Mouse (Mus musculus) hindbrain, postnatal 0 days (tissue): ENCODE measurements at regions not wholly inside any gene's neighbourhood (a gene's known extent, or its start where the extent isn't known, plus 50 kb on each side); places are given as distances from the start of the nearest gene placed in this dataset.
A peak's percentile ranks its signal among the peaks of the same experiment; 100 is the strongest.

Experiments
- ATAC-seq: fragments of 200-750 bp; cut with Nextera tagmentation; 2 replicates; pipeline ENCODE4 v1.8.0; 2017; ENCODE audit warnings: mild to moderate bottlenecking, moderate TSS enrichment, moderate library complexity
- DNase-seq: peaks from one replicate; pipeline ENCODE4 v3.0.0-alpha.2; 2015; ENCODE audit warnings: low spot score
- H3K27ac ChIP-seq: fragments of 300-500 bp; sonication (generic); 2 replicates; pipeline ENCODE4 v1.5.1; 2014; ENCODE audit warnings: mild to moderate bottlenecking
- H3K27me3 ChIP-seq: fragments of 300-500 bp; sonication (generic); 2 replicates; pipeline ENCODE4 v1.6.1; 2014; ENCODE audit warnings: low read length, mixed read lengths; ENCODE audit not compliant: insufficient read depth
- H3K36me3 ChIP-seq: fragments of 300-500 bp; sonication (generic); 2 replicates; pipeline ENCODE4 v1.6.1; 2014; ENCODE audit warnings: low read length, mixed read lengths; ENCODE audit not compliant: insufficient read depth
- H3K4me1 ChIP-seq: fragments of 300-500 bp; sonication (generic); 2 replicates; pipeline ENCODE4 v1.6.1; 2014; ENCODE audit warnings: antibody characterized with exemption, low read length, mixed read lengths; ENCODE audit not compliant: insufficient read depth
- H3K4me2 ChIP-seq: fragments of 300-500 bp; sonication (generic); 2 replicates; pipeline ENCODE4 v1.6.1; 2014; ENCODE audit warnings: low read depth, mild to moderate bottlenecking, low read length, moderate library complexity, mixed read lengths
- H3K4me3 ChIP-seq: fragments of 300-500 bp; sonication (generic); 2 replicates; pipeline ENCODE4 v1.5.1; 2014; ENCODE audit warnings: low read length
- H3K9ac ChIP-seq: fragments of 300-500 bp; sonication (generic); replicated peaks from 2 replicates; pipeline ENCODE4 v1.6.1; 2014; ENCODE audit warnings: mild to moderate bottlenecking, low read length, moderate library complexity, mixed read lengths
- H3K9me3 ChIP-seq: fragments of 300-500 bp; sonication (generic); 2 replicates; pipeline ENCODE4 v1.6.1; 2016; ENCODE audit warnings: low read length, mixed read lengths
- CTCF ChIP-seq: IDR thresholded peaks from 2 replicates; pipeline ENCODE4 v1.5.1; 2016; ENCODE audit warnings: antibody characterized with exemption, control low read depth, low read depth
- WGBS: fragments of 180-500 bp; shearing (Covaris S2); extraction: QIAGEN DNeasy Blood & Tissue Kit; methylation state at CpG from one replicate; pipeline ENCODE4 v1.1.7; 2014; 5-methylcytosine and 5-hydroxymethylcytosine counted together

DNA sequence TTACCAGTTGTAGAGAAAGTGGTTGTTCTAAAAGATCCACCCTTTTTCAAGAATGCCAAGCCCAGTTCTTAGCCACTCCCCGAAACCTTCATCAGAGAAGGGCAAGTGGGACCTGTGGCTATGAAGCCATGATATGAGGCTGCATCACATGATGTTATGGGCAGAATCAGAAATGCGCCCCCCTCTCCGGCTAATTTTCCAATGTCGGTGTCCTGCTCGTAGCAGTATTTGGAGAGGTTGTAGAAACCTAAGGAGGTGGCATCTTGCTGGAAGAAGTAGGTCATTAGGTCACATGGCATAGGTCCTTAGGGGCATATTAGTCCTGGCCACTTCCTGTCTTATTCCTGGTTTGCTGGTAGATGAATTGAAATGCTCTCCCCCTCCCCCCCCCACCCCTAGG lies 460.1 kb downstream of the Ccdc171 start:
- H3K4me1 ChIP-seq: no peaks in the 10 kb centered on the region
- no peak overlapping the region for H3K9ac ChIP-seq
- no peak overlapping the region for H3K4me3 ChIP-seq
- DNase-seq: no peak
- no peak for ATAC-seq
- H3K27ac ChIP-seq: no peak overlapping the region
- H3K4me2 ChIP-seq: no peak overlapping the region
- no peak for TF ChIP-seq CTCF
- no peaks in the 10 kb centered on the region for H3K36me3 ChIP-seq
- 97% methylated on average over 5 of the region's 5 CpGs for WGBS
- H3K9me3 ChIP-seq: no peaks in the 10 kb centered on the region
- H3K27me3 ChIP-seq: no peaks in the 10 kb centered on the region

DNA sequence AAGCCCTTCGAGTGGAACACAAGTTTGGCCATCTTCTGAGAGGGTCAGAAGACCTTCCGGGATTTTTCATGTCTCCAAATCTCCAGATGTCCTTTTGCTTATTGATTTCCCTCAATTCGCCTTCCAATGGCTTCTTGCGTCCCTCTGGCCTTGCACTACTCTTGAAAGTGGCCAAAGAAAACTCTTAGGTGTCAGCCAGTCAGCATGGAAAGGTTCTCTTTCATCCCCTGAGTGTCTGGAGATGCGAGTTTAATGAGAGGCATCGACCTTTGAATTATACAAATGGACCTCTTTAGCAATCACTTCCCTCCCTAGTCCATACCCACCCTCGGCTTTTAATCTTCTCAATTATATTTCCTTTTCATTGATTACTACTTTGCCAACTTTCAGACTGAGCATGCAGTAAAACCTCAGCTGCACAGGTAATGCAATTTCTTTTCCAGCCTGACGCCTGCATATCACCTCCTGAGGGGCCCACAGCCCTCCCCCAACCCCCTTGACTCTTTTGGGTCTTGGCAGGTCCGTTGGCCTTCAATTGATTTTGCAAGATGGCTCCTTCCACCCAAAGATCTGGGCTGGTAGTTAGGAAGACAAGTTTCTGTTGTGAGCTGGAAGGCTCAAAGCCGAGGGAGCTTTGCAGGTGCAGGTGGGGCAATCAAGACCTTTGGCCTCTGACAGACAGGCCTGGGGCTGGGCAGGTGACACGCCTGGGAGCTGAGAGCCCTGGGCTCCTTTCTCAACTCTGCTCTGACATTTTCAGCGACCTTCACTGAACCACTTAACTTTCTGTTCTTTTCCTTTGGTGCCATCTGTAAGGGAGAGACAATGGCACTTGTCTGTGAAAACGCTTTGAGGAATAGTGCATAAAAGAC lies 461.8 kb downstream of the Ccdc171 start:
- H3K9me3 ChIP-seq: no peaks in the 10 kb centered on the region
- H3K27me3 ChIP-seq: no peaks in the 10 kb centered on the region
- 78% methylated on average over 13 of the region's 13 CpGs for WGBS
- no peak overlapping the region for H3K4me3 ChIP-seq
- H3K4me2 ChIP-seq: no peak overlapping the region
- no peak for TF ChIP-seq CTCF
- no peak for DNase-seq
- H3K36me3 ChIP-seq: no peaks in the 10 kb centered on the region
- no peak for ATAC-seq
- no peaks in the 10 kb centered on the region for H3K4me1 ChIP-seq
- no peak overlapping the region for H3K9ac ChIP-seq
- H3K27ac ChIP-seq: no peak overlapping the region

DNA sequence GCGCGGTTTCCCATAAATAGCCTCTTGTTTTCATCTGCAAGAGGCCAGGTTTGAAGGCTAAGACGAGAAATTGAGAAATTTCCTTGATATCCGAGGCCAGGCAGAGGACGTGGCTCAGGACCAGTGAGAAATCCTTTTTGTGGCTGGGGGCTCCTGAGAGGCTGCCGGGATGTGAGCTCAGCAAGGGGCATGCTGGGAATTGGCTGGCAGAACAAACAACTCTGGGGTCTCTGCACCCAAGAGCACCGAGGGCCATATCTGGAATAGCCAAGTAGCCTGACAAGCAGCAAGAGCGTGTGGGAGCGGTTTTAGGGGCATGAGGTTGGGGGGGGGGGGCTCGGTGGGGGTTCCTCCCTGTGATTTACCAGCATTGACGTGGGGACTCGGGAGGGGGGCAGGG lies 462.5 kb downstream of the Ccdc171 start:
- no peak for ATAC-seq
- H3K9ac ChIP-seq: no peak overlapping the region
- no peak overlapping the region for H3K27ac ChIP-seq
- no peak overlapping the region for H3K4me2 ChIP-seq
- H3K36me3 ChIP-seq: no peaks in the 10 kb centered on the region
- DNase-seq: no peak
- no peak for TF ChIP-seq CTCF
- H3K9me3 ChIP-seq: no peaks in the 10 kb centered on the region
- no peak overlapping the region for H3K4me3 ChIP-seq
- no peaks in the 10 kb centered on the region for H3K4me1 ChIP-seq
- H3K27me3 ChIP-seq: no peaks in the 10 kb centered on the region
- WGBS: 42% methylated on average over 12 of the region's 12 CpGs

DNA sequence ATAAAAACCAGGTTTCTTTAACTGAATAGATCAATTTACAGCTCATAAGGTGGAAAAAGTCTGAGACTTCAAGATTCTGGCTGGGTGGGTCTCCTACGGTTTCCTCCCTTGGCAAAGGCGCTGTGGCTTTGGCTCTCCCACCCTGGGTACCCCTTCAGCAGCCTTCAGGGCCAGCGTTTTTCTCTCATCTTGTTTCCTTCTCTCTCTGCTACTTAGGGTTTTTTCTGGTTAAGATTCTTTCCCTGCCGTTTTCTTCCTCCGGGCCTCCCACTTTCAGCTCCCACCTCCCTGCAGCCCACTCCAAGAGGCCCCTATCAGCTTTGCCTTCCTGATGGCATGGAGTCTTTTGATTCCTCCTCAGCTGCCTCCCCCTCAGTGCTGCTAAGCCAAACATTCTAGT lies 463.0 kb downstream of the Ccdc171 start:
- no peak overlapping the region for H3K4me2 ChIP-seq
- TF ChIP-seq CTCF: no peak
- H3K36me3 ChIP-seq: no peaks in the 10 kb centered on the region
- no peak overlapping the region for H3K9ac ChIP-seq
- no peak for DNase-seq
- H3K9me3 ChIP-seq: no peaks in the 10 kb centered on the region
- ATAC-seq: no peak
- H3K27me3 ChIP-seq: no peaks in the 10 kb centered on the region
- whole genome bisulfite sequencing: 52% methylated on average over 5 of the region's 5 CpGs
- no peak overlapping the region for H3K27ac ChIP-seq
- H3K4me1 ChIP-seq: no peaks in the 10 kb centered on the region
- H3K4me3 ChIP-seq: no peak overlapping the region

DNA sequence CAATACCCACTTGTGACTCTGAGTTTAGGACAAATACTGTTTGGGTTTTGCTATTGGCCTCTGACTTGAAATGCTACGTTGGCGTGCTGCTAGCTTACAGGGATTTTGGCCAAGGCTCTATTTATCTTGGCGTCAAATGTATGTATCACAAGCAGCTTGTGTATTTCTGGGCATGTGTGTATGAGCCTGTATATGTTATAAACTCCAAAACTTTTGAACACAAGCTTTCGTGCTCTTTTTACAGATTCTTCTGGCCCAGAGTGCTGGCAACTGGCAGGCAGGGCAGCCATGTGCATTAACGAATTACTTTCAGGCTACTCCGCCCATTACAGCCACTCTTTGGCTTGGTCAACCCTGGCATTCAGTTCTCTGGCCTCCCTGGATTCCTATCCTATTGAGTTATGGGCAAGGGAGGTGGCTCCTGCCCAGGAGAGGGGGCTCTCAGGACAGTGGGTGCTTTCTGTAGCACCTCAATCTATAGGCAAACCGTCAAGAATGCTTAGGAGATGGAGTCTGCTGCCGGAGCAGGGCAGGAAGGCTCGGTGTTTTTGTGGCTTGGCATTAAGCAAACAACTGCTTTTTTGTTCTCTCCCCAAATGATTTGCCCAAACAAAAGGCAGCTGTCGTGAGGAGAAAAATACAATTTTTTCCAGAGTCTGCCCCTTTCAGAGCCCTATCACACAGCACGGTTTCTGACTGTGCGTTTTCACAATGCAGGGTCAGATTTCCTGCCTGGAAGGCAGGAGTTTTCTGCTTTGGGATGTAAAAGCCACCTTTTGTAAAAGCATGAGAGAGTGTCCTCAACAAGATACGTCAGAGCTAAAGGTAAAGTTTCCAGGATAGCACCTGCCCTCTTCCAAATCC lies 465.0 kb downstream of the Ccdc171 start:
- H3K4me2 ChIP-seq: no peak overlapping the region
- no peaks in the 10 kb centered on the region for H3K9me3 ChIP-seq
- TF ChIP-seq CTCF: no peak
- H3K27me3 ChIP-seq: no peaks in the 10 kb centered on the region
- no peaks in the 10 kb centered on the region for H3K4me1 ChIP-seq
- WGBS: 43% methylated on average over 13 of the region's 13 CpGs
- no peak overlapping the region for H3K4me3 ChIP-seq
- no peak overlapping the region for H3K27ac ChIP-seq
- DNase-seq (peak; percentile 9), ATAC-seq (no peak)
- H3K36me3 ChIP-seq: no peaks in the 10 kb centered on the region
- no peak overlapping the region for H3K9ac ChIP-seq

DNA sequence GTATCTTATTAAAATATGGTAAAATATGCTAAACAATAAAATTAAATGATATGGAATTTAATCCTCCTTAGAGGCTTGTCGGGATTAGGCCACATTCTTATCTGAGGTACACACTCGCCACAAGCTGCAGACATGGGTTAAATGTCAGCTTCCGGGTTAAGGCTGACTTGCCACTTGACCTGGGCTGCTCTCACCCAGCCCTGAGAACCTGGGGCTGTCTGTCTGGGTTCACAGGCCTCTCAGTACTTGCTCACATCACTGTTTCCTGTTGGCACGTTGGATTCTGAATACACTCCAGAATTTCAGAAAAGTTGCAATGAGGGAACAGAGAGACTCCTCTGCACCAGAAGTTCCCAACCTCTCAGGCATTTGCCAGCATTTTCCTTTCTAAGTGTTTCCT lies 465.9 kb downstream of the Ccdc171 start:
- Histone ChIP-seq H3K4me3 (no peak overlapping the region), H3K4me2 (no peak overlapping the region), H3K9me3 (no peaks in the 10 kb centered on the region), H3K4me1 (no peaks in the 10 kb centered on the region), H3K27ac (no peak overlapping the region), H3K36me3 (no peaks in the 10 kb centered on the region), H3K9ac (no peak overlapping the region), H3K27me3 (no peaks in the 10 kb centered on the region)
- TF ChIP-seq CTCF: no peak
- DNase-seq (no peak), ATAC-seq (no peak)
- WGBS: 59% methylated on average over 4 of the region's 4 CpGs
